Mouse (Mus musculus) C2C12 (cell line): ENCODE measurements around the gene Rln1.

Source experiments
- CTCF ChIP-seq: IDR thresholded peaks from one replicate; pipeline ENCODE4 v1.5.1; 2011; ENCODE audit not compliant: control insufficient read depth, insufficient read depth, insufficient read length
- MYOD1 ChIP-seq: IDR thresholded peaks from one replicate; pipeline ENCODE4 v1.6.1; 2011; ENCODE audit warnings: low read depth; ENCODE audit not compliant: control insufficient read depth, insufficient read length
- USF1 ChIP-seq: IDR thresholded peaks from one replicate; pipeline ENCODE4 v1.6.1; 2011; ENCODE audit warnings: low read depth, mild to moderate bottlenecking, control low read depth, moderate library complexity

GRCm38 (mm10) chr19:29285451-29285869 is 49.0 kb downstream of the Rln1 start:
- TF ChIP-seq CTCF, result no peak
- no peak for TF ChIP-seq MYOD1
- TF ChIP-seq USF1, result no peak
